Mouse (Mus musculus) T-helper 17 cell (primary cell): ENCODE measurements around the gene Acvr1b.

ENCODE experiments used
- in situ Hi-C, 2 experiments: fragments of 300-600 bp; cut with MboI, MseI; formaldehyde crosslinking; loops; 1 replicate in 1 of 2; 2 replicates in 1 of 2; pipeline ENCODE4 v1.15.1; 2025; ENCODE audit warnings: high pct_unique_total_duplicates in 2 of 2

Gene Acvr1b

DNA sequence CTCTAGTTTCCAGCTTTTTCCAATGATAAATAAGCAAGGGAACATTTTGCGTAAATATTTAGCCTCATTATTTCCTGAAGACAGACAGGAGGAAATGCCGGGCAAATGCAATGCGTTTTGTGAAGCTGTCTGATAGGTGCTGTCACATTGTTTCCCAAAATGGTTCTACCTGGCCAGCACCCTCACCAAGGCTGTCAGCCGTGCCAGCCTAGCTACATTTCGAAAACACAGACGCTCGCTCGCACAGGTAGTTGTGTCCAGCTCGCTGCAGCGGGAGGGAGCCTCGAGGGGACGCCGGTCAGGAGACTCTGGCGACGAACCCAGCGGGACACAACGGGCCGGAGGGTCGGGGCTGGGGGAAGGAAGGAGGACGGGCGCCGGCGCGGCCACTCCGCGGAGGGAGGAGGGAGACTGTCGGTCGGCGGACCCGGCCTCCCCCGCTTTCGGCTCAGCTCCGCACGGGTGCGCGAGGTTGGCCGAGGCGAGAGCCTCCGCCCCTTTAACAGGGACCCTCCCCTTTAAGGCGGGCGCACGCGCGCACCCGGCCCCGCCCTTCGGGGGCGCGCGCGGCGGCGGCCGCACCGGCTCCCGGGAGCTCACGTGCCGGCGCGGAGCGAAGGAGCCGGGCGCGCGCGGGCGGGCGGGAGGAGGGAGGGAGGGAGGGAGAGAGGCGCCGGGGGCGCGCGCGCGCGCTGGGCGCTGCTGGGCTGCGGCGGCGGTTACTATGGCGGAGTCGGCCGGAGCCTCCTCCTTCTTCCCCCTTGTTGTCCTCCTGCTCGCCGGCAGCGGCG lies at the start of gene Acvr1b:
Gene Acvr1b, plus strand, starts transcription at position 647 of the 791 bp plus-strand sequence.
- in situ Hi-C loops, result no loop called here

- in situ Hi-C loops, result no loop called here
Observed at GRCm38 (mm10) chr15:101125561-101125960, 48.3 kb upstream of the Acvr1b start.

DNA sequence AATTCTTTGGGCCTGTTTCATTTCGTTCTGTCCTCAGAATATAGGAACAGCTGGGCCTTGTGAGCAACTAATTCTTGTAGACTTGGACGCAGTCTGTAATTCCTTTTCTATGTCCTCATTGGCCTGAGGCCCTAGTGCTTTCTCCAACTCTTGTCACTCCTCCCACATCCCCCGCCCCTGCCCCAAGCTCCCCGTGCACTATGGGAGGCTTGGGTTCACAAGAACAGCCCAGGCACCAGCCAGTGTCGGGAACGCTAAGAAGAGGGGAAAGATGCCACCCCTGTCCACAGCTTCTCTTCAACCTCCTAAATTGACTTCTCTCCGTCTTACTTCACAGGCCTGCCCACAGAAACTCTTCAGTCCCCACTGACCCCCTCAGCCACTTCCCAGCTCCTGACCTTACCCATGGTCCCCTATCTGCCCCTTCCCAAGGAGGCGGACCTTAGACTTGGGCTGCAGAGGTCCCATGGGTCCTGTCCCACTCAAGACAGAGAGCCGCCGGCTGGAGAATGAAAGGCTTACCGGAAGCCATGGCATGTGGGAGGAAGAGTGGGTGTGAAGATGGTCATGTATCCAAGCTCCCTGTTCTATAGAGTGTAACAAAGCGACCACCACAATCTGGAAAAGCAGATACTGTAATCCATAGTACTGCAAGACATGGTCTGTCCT lies 46.9 kb upstream of the Acvr1b start:
- in situ Hi-C loops, result no loop called here

- in situ Hi-C loops, result no loop called here
Observed at GRCm38 (mm10) chr15:101128181-101129089, 45.4 kb upstream of the Acvr1b start, which contains the start of gene Acvrl1. TSS of gene Acvrl1 (plus strand) at chr15:101128522.

DNA sequence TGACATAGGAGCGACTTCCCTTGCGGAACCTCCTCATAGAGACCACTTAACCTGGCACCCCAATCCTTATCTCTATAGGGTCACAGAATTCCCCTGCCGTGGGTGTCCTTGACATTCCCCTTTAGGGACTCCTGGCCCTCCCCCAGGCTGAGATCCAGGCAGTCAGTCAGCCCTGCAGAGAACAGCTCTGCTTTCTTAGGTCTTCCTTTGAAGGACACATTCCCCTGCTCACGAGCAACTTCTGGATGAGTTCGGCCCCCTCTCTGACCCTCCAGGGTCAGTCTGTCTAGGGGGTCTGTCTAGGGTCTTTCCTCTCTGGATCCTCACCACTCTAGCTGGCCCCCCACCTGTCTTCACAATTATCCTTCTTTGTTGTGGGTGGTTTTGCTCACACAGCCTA lies 44.5 kb upstream of the Acvr1b start:
- in situ Hi-C loops, result no loop called here

DNA sequence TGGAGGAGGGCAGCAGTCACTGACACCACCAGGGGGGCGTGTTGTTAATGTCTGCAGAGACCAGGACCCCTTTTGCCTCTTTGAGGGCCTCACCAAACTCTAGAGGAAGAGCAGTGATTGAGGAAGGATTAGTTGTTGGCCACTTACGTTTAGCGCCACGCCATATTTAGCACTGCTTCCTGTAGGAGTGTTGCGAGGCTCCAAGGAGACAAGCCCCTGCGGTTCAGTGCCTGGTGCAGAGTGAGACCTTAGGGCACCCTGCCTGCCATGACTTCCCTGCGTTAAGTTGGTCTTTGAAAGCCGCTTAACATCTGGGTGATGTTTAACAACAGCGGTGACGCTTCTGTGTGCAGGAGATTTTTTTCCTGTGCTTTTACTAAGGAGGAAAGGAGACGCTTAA lies 42.4 kb upstream of the Acvr1b start:
- in situ Hi-C loops, result no loop called here

DNA sequence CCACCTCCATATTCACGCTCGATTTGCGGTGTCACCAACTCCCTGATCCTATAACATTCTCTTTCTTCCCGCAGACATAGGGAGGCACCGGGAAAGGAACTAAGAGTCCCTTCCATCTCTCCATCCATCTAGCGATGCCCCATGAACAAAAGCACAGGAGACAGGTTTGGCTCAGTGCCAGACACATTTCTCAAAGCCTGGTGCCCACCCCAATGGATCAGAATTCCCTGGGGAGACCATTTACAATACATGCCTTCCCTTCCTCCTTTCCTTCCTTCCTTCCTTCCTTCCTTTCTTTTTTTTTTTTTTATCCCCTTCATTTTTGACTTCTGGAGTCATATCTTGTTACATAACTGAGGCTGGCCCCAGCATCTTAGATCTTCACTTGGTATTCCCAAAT lies 41.8 kb upstream of the Acvr1b start:
- in situ Hi-C loops, result no loop called here

- in situ Hi-C loops, result no loop called here
Observed at GRCm38 (mm10) chr15:101132761-101133160, 41.1 kb upstream of the Acvr1b start.

GRCm38 (mm10) chr15:101133993-101134704 lies 39.7 kb upstream of the Acvr1b start:
- in situ Hi-C loops, result no loop called here

DNA sequence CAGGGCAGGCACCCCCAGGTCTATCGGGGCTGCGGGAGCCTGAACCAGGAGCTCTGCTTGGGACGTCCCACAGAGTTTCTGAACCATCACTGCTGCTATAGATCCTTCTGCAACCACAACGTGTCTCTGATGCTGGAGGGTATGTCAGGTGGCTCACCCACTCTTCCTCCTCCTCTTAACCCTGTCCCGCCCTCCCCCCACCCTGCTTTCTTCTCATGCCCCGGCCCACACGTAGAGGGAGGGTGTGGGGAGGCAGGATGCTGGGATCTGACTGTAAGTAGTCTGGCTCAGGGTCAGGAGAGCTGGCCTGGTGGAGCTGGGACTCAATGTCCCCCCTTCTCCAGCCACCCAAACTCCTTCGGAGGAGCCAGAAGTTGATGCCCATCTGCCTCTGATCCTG lies 38.5 kb upstream of the Acvr1b start:
- in situ Hi-C loops, result no loop called here

DNA sequence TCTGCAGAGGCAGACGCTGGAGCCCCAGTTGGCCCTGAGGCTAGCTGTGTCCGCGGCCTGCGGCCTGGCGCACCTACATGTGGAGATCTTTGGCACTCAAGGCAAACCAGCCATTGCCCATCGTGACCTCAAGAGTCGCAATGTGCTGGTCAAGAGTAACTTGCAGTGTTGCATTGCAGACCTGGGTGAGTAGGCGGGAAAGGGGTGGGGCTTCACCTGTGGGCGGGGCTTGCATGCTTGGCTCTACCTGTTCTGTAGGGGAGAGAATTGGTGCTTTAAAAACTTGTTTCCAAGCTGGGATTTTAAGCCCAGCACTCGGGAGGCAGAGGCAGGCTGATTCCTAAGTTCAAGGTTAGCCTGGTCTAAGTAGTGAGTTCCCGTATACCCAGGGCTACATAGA lies 36.4 kb upstream of the Acvr1b start:
- in situ Hi-C loops, result no loop called here

DNA sequence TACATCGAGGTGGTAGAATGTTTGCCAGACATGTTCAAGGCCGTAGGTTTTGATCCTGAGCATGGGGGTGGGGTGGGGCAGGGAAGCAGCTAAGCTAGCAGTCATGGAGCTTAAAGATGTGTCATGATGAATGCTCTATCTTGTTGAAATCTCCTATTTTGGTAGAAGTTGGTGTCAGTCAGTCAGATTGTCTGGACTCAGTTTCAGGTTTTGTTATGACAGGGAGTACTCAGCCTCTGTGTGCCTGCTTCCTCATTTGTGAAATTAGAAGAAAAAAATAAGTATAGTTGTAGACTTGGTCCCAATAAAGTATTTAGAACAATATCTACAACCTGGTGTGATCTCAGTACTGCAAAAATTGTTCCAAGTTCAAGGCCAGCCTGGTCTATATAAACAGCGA lies 35.2 kb upstream of the Acvr1b start:
- in situ Hi-C loops, result no loop called here

DNA sequence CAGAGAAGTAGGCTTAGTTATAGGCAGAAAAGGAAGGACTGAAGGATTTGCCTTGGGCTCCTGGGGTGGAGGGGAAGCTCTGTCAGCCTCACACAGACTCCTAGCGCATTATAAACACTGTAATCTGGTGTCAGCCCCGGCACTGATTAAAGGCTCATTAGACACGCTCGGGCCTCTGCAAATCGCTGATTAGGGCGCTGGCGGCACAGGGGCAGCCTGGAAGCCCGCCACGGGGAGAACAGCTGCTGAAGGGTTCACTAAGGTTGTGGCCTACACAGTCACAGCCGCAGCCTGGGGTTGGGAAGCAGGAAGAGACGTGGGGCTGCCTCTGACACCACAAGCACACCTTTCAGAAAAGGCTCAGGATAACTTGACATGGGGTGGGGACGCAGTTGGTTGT lies 34.0 kb upstream of the Acvr1b start:
- in situ Hi-C loops, result no loop called here

DNA sequence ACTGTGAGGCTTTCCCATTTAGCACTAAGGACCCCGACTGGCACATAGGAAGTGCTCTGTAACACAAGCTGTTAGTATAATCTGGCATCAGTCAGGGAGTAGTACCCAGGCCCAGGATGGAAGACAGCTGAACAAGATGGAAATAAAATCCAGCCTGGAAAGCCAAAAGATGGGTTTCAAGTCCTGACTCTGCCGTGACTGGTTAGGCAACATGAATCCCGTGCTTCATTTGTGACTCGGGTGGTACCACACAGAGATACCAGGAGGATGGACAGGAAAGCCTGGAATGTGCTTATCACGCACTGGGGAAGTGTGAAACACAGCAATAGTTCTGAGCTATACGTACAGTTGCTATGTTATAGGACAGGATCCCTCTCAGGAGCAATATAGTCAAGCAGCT lies 33.3 kb upstream of the Acvr1b start:
- in situ Hi-C loops, result no loop called here

- in situ Hi-C loops, result no loop called here
Observed at GRCm38 (mm10) chr15:101141061-101141541, 32.8 kb upstream of the Acvr1b start.

DNA sequence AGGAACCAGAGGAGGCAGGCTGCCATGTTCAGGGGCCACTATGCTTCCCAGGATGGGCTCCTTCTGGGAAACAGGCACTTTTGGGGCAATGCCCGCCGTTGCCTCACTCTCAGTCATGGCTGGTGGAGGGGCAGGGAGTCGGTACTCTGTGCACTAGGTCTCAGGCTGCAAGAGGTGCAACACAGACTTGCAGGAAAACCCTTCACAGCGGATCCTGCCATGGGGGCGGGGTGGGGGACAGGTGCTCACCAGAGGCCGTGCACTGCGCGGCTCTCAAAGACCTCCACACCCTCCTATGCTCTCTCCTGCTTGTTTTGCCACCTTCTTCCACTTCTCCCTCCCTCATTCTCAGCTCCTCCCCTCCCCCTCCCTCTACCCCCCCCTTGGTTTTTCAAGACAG lies 31.2 kb upstream of the Acvr1b start:
- in situ Hi-C loops, result no loop called here

- in situ Hi-C loops, result no loop called here
Observed at GRCm38 (mm10) chr15:101143494-101143893, 30.4 kb upstream of the Acvr1b start.

DNA sequence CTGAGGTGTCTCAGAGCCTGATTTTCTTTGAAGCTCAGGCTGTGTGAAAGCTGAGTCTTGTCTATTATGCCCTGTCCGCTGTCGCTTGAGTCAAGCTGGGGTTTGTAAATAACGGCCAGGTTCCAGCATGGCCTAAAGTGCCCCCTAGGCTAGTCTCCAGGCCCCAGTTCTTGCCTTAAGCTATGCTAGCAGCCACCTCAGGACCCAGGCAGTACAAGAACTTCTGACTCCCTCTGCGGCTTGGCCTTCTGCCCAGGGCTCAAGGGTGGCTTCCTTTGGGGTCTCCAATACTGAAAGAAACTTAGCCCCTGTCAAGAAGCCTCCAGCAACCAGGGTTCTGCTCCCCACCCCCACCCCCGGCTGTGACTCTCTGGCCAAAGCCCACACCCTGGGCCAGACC lies 29.7 kb upstream of the Acvr1b start:
- in situ Hi-C loops, result no loop called here

GRCm38 (mm10) chr15:101144779-101145178 lies 29.1 kb upstream of the Acvr1b start:
- in situ Hi-C loops, result loop anchor here in 1 of 2 experiments (5.0 kb wide), 1 partner anchor 48 kb away; no protein-coding TSS in a partner anchor

- in situ Hi-C loops, result loop anchor here in 1 of 2 experiments (5.0 kb wide), 1 partner anchor 47 kb away; no protein-coding TSS in a partner anchor
Observed at GRCm38 (mm10) chr15:101145424-101146099, 28.3 kb upstream of the Acvr1b start.
